Mouse (Mus musculus) heart, postnatal 0 days (tissue): ENCODE measurements around the gene Trappc6a. TPM values are rescaled to one million over a fixed set of nuclear protein-coding genes. Genes with fewer than 3 reads are reported as not detected.

Source experiments
- ATAC-seq: fragments of 200-750 bp; cut with Nextera tagmentation; 2 replicates; pipeline ENCODE4 v1.8.0; 2017; ENCODE audit warnings: low read depth, moderate number of reproducible peaks, moderate library complexity; ENCODE audit not compliant: insufficient read depth
- DNase-seq: peaks from one replicate; pipeline ENCODE4 v3.0.0-alpha.2; 2016; ENCODE audit warnings: low spot score
- H3K27ac ChIP-seq: fragments of 300-500 bp; sonication (generic); 2 replicates; pipeline ENCODE4 v1.5.1; 2014; ENCODE audit warnings: low read depth, mild to moderate bottlenecking
- H3K27me3 ChIP-seq: fragments of 300-500 bp; sonication (generic); 2 replicates; pipeline ENCODE4 v1.6.1; 2014; ENCODE audit warnings: low read length, mixed read lengths; ENCODE audit not compliant: control insufficient read depth, insufficient read depth
- H3K36me3 ChIP-seq: fragments of 300-500 bp; sonication (generic); replicated peaks from 2 replicates; pipeline ENCODE4 v1.6.1; 2014; ENCODE audit warnings: low read length, mixed read lengths; ENCODE audit not compliant: control insufficient read depth, insufficient read depth
- H3K4me1 ChIP-seq: fragments of 300-500 bp; sonication (generic); 2 replicates; pipeline ENCODE4 v1.6.1; 2014; ENCODE audit warnings: antibody characterized with exemption; ENCODE audit not compliant: control insufficient read depth, insufficient read depth
- H3K4me2 ChIP-seq: fragments of 300-500 bp; sonication (generic); 2 replicates; pipeline ENCODE4 v1.6.1; 2014; ENCODE audit warnings: low read depth, mild to moderate bottlenecking, low read length, moderate library complexity
- H3K4me3 ChIP-seq: fragments of 300-500 bp; sonication (generic); 2 replicates; pipeline ENCODE4 v1.5.1; 2014; ENCODE audit warnings: low read depth, low read length
- H3K9ac ChIP-seq: fragments of 300-500 bp; sonication (generic); replicated peaks from 2 replicates; pipeline ENCODE4 v1.6.1; 2014; ENCODE audit warnings: low read depth, low read length, mixed read lengths
- H3K9me3 ChIP-seq: fragments of 300-500 bp; sonication (generic); replicated peaks from 2 replicates; pipeline ENCODE4 v1.6.1; 2016; ENCODE audit warnings: low read length; ENCODE audit not compliant: control insufficient read depth
- CTCF ChIP-seq: IDR thresholded peaks from 2 replicates; pipeline ENCODE4 v1.5.1; 2016; ENCODE audit warnings: antibody characterized with exemption, control low read depth, low read depth
- EP300 ChIP-seq: IDR thresholded peaks from 2 replicates; pipeline ENCODE4 v1.6.1; 2016; ENCODE audit warnings: antibody characterized with exemption, low read depth
- WGBS: fragments of 180-500 bp; shearing (Covaris S2); extraction: QIAGEN DNeasy Blood & Tissue Kit; methylation state at CpG from one replicate; pipeline ENCODE4 v1.1.7; 2014; 5-methylcytosine and 5-hydroxymethylcytosine counted together
- polyA plus RNA-seq: library from polyadenylated mRNA; unstranded; fragments of >200 nt; fragmentation: Nextera tagmentation; extraction: Ambion mirVana; gene quantifications from 2 replicates; pipeline ENCODE4 v1.2.1, GENCODE M21; 2015
- total RNA-seq: library from RNA; depleted of rRNA; stranded (reverse); fragments of >200 nt; gene quantifications from 2 replicates; pipeline ENCODE4 v1.2.3, GENCODE M21; 2014; ENCODE audit warnings: low replicate concordance

Trappc6a gene
- total and polyA plus RNA-seq, 2 experiments from 2014 or later = 65.1 to 79.5 TPM

GRCm38 (mm10) chr7:19517652-19518365 lies 9.6 kb downstream of the Trappc6a start, which contains the start of gene Nkpd1:
Nkpd1 (plus strand) TSS chr7:19517838.
- Histone ChIP-seq H3K4me3 (no peak within 1 kb of the TSS), H3K27me3 (peaks cover 64% of the 10 kb centered on the region), H3K9ac (no peak within 1 kb of the TSS), H3K27ac (no peak within 1 kb of the TSS), H3K9me3 (no peaks in the 10 kb centered on the region), H3K36me3 (no peaks in the 10 kb centered on the region), H3K4me2 (no peak within 1 kb of the TSS), H3K4me1 (0 out of 2 replicates have a peak, but pooled peaks cover 5% of the 10 kb centered on the region)
- DNase-seq = no peak
- no peak; the same call in 1 of the 2 replicates for ATAC-seq
- TF ChIP-seq CTCF = peak; percentile 31; the same call in 1 of the 2 replicates
- TF ChIP-seq EP300 = no peak
- WGBS = 3% methylated on average over 23 of the region's 29 CpGs

- H3K9ac ChIP-seq = peak overlapping the region; percentile 41; the same call in 1 of the 2 replicates
These were observed 11.8 kb downstream of the Trappc6a start for GRCm38 (mm10) chr7:19520032-19520431.

GRCm38 (mm10) chr7:19523017-19523756 lies 15.0 kb downstream of the Trappc6a start:
- Histone ChIP-seq H3K4me1 (peaks cover 18% of the 10 kb centered on the region), H3K4me2 (peak overlapping the region; percentile 61), H3K9ac (no peak overlapping the region), H3K9me3 (no peaks in the 10 kb centered on the region), H3K4me3 (peak overlapping the region; percentile 38), H3K27me3 (peaks cover 75% of the 10 kb centered on the region), H3K27ac (no peak overlapping the region), H3K36me3 (no peaks in the 10 kb centered on the region)
- ATAC-seq (no peak), DNase-seq (no peak)
- 10% methylated on average over 71 of the region's 72 CpGs for WGBS
- TF ChIP-seq CTCF = no peak
- TF ChIP-seq EP300 = no peak

More at GRCm38 (mm10) chr7:19520032-19520431, 11.8 kb downstream of the Trappc6a start:
- peaks cover 86% of the 10 kb centered on the region for H3K27me3 ChIP-seq
- 7% methylated on average over 23 of the region's 23 CpGs for WGBS
- peak overlapping the region; percentile 34 for H3K4me3 ChIP-seq
- no peaks in the 10 kb centered on the region for H3K9me3 ChIP-seq
- peaks cover 18% of the 10 kb centered on the region for H3K4me1 ChIP-seq
- DNase-seq (no peak), ATAC-seq (no peak)
- H3K4me2 ChIP-seq = peak overlapping the region; percentile 59
- no peaks in the 10 kb centered on the region for H3K36me3 ChIP-seq
- no peak overlapping the region for H3K27ac ChIP-seq
- TF ChIP-seq EP300 = no peak
- TF ChIP-seq CTCF = no peak

GRCm38 (mm10) chr7:19523757-19524419 lies 15.7 kb downstream of the Trappc6a start:
- peak overlapping the region; percentile 61 for H3K4me2 ChIP-seq
- ATAC-seq = peak; percentile 45
- WGBS = 2% methylated on average over 59 of the region's 64 CpGs
- no peak overlapping the region for H3K9ac ChIP-seq
- peak; percentile 41 for DNase-seq
- H3K36me3 ChIP-seq = no peaks in the 10 kb centered on the region
- TF ChIP-seq EP300 (no peak), CTCF (peak; percentile 56)
- peaks cover 68% of the 10 kb centered on the region for H3K27me3 ChIP-seq
- H3K4me1 ChIP-seq = peaks cover 18% of the 10 kb centered on the region
- peak overlapping the region; percentile 38 for H3K4me3 ChIP-seq
- H3K27ac ChIP-seq = no peak overlapping the region
- H3K9me3 ChIP-seq = no peaks in the 10 kb centered on the region

- peaks cover 6% of the 10 kb centered on the region; the same call in 1 of the 2 replicates for H3K36me3 ChIP-seq
- H3K9me3 ChIP-seq = no peaks in the 10 kb centered on the region
- peak; percentile 21 for ATAC-seq
- 11% methylated on average over 24 of the region's 24 CpGs for WGBS
- peaks cover 18% of the 10 kb centered on the region for H3K4me1 ChIP-seq
- DNase-seq = no peak
- no peak overlapping the region for H3K9ac ChIP-seq
- H3K27me3 ChIP-seq = peaks cover 61% of the 10 kb centered on the region
- H3K4me2 ChIP-seq = peak overlapping the region; percentile 61
- TF ChIP-seq CTCF (no peak), EP300 (no peak)
- no peak overlapping the region for H3K27ac ChIP-seq
- peak overlapping the region; percentile 38 for H3K4me3 ChIP-seq
These were observed 16.4 kb downstream of the Trappc6a start for GRCm38 (mm10) chr7:19524420-19525104.
